Mouse (Mus musculus) MEL (cell line): ENCODE data around the gene Slc5a1. TPM values are rescaled to one million over a fixed set of nuclear protein-coding genes. Genes with fewer than 3 reads are reported as not detected.

Experiments used
- DNase-seq: peaks from one replicate; pipeline ENCODE4 v3.0.0; 2011; ENCODE audit warnings: low read depth, low spot score
- H3K27ac ChIP-seq: 2 replicates; pipeline ENCODE4 v1.5.1; 2012; ENCODE audit warnings: low read depth, mild to moderate bottlenecking, control low read depth, low read length, moderate library complexity; ENCODE audit not compliant: control insufficient read depth
- H3K27me3 ChIP-seq, 2 experiments: fragments of 150-350 bp in 1 of 2; sonication (generic) in 1 of 2; 2 replicates each; pipeline ENCODE4 v1.6.1; 2012; ENCODE audit warnings: low read length in 2 of 2, mild to moderate bottlenecking in 2 of 2, improper control_type of control experiment in 1 of 2, moderate library complexity in 1 of 2; ENCODE audit not compliant: insufficient read depth in 2 of 2, control insufficient read depth in 1 of 2
- H3K36me3 ChIP-seq, 2 experiments: 2 replicates each; pipeline ENCODE4 v1.6.1; 2012 to 2014; ENCODE audit warnings: low read length in 2 of 2, improper control_type of control experiment in 1 of 2, inconsistent platforms in 1 of 2, mild to moderate bottlenecking in 1 of 2; ENCODE audit not compliant: insufficient read depth in 2 of 2, control insufficient read depth in 1 of 2
- H3K4me1 ChIP-seq, 2 experiments: fragments of 150-350 bp in 1 of 2; sonication (generic) in 1 of 2; 2 replicates each; pipeline ENCODE4 v1.6.1; 2012; ENCODE audit warnings: low read length in 2 of 2, improper control_type of control experiment in 1 of 2, mild to moderate bottlenecking in 1 of 2; ENCODE audit not compliant: insufficient read depth in 2 of 2, control insufficient read depth in 1 of 2
- H3K4me3 ChIP-seq, 2 experiments: fragments of 150-350 bp in 1 of 2; sonication (generic) in 1 of 2; 2 replicates each; pipeline ENCODE4 v1.5.1; 2012; ENCODE audit warnings: low read depth in 2 of 2, low read length in 2 of 2, mild to moderate bottlenecking in 2 of 2, moderate library complexity in 2 of 2, control low read depth in 1 of 2, improper control_type of control experiment in 1 of 2; ENCODE audit not compliant: control insufficient read depth in 1 of 2, insufficient read depth in 1 of 2
- H3K79me2 ChIP-seq: 2 replicates; pipeline ENCODE4 v1.6.1; 2012; ENCODE audit warnings: mild to moderate bottlenecking, low read length, moderate library complexity; ENCODE audit not compliant: control insufficient read depth, poor library complexity, insufficient read depth
- H3K9ac ChIP-seq: 2 replicates; pipeline ENCODE4 v1.6.1; 2012; ENCODE audit warnings: low read depth, mild to moderate bottlenecking, control low read depth, low read length, moderate library complexity; ENCODE audit not compliant: control insufficient read depth, poor library complexity, severe bottlenecking
- H3K9me3 ChIP-seq: fragments of 150-350 bp; sonication (generic); replicated peaks from 2 replicates; pipeline ENCODE4 v1.6.1; 2012; ENCODE audit warnings: mild to moderate bottlenecking, low read length, improper control_type of control experiment, moderate library complexity; ENCODE audit not compliant: insufficient read depth
- ELF1 ChIP-seq: IDR thresholded peaks from 2 replicates; pipeline ENCODE4 v1.6.1; 2014; ENCODE audit warnings: low read depth, mild to moderate bottlenecking, inconsistent platforms, low read length, improper control_type of control experiment, moderate library complexity
- EP300 ChIP-seq, 2 experiments: IDR thresholded peaks; 2 replicates each; pipeline ENCODE4 v1.6.1; 2011; ENCODE audit warnings: improper control_type of control experiment in 2 of 2, low read length in 2 of 2, low read depth in 1 of 2, mild to moderate bottlenecking in 1 of 2
- GATA1 ChIP-seq: IDR thresholded peaks from 2 replicates; pipeline ENCODE4 v1.6.1; 2011; ENCODE audit warnings: low read depth, low read length, improper control_type of control experiment
- HCFC1 ChIP-seq: IDR thresholded peaks from 2 replicates; pipeline ENCODE4 v1.6.1; 2012; ENCODE audit warnings: low read depth, mild to moderate bottlenecking, inconsistent platforms, low read length, improper control_type of control experiment, moderate library complexity
- JUND ChIP-seq: IDR thresholded peaks from 2 replicates; pipeline ENCODE4 v1.6.1; 2011; ENCODE audit warnings: low read depth, mild to moderate bottlenecking, improper control_type of control experiment, low read length
- KAT2A ChIP-seq: conservative IDR thresholded peaks from 2 replicates; pipeline ENCODE4 v1.6.1; 2012; ENCODE audit warnings: low read depth, low read length, improper control_type of control experiment, inconsistent platforms
- MAZ ChIP-seq: IDR thresholded peaks from 2 replicates; pipeline ENCODE4 v1.6.1; 2012; ENCODE audit warnings: low read depth, mild to moderate bottlenecking, inconsistent platforms, low read length, improper control_type of control experiment
- MXI1 ChIP-seq: IDR thresholded peaks from 2 replicates; pipeline ENCODE4 v1.6.1; 2011; ENCODE audit warnings: mild to moderate bottlenecking, low read depth, low read length, improper control_type of control experiment
- NELFE ChIP-seq: IDR thresholded peaks from 2 replicates; pipeline ENCODE4 v1.6.1; 2011; ENCODE audit warnings: low read depth, low read length, improper control_type of control experiment
- POLR2A ChIP-seq, 2 experiments: IDR thresholded peaks; 2 replicates each; pipeline ENCODE4 v1.6.1; 2011 to 2012; ENCODE audit warnings: low read length in 2 of 2, mild to moderate bottlenecking in 2 of 2, control low read depth in 1 of 2, improper control_type of control experiment in 1 of 2, low read depth in 1 of 2, moderate library complexity in 1 of 2; ENCODE audit not compliant: control insufficient read depth in 1 of 2, insufficient read depth in 1 of 2, poor library complexity in 1 of 2
- POLR2AphosphoS2 ChIP-seq: IDR thresholded peaks from 2 replicates; pipeline ENCODE4 v1.6.1; 2011; ENCODE audit warnings: low read length, improper control_type of control experiment
- POLR2AphosphoS5 ChIP-seq: IDR thresholded peaks from 2 replicates; pipeline ENCODE4 v1.6.1; 2012; ENCODE audit warnings: low read depth, borderline replicate concordance, mild to moderate bottlenecking, inconsistent platforms, low read length, moderate library complexity, mixed read lengths
- SIN3A ChIP-seq: IDR thresholded peaks from 2 replicates; pipeline ENCODE4 v1.6.1; 2012; ENCODE audit warnings: low read length, improper control_type of control experiment, inconsistent platforms
- TAL1 ChIP-seq: IDR thresholded peaks from 2 replicates; pipeline ENCODE4 v1.6.1; 2012; ENCODE audit warnings: mild to moderate bottlenecking, inconsistent platforms, low read length, moderate library complexity, mixed read lengths
- TBP ChIP-seq: IDR thresholded peaks from 2 replicates; pipeline ENCODE4 v1.8.0; 2011; ENCODE audit warnings: low read depth, low read length, improper control_type of control experiment
- USF1 ChIP-seq: IDR thresholded peaks from 2 replicates; pipeline ENCODE4 v1.6.1; 2014; ENCODE audit warnings: low read depth, mild to moderate bottlenecking, inconsistent platforms, low read length, improper control_type of control experiment, moderate library complexity
- ZC3H11A ChIP-seq: IDR thresholded peaks from 2 replicates; pipeline ENCODE4 v1.6.1; 2012; ENCODE audit warnings: low read depth, mild to moderate bottlenecking, inconsistent platforms, low read length, improper control_type of control experiment
- ZKSCAN1 ChIP-seq: IDR thresholded peaks from 2 replicates; pipeline ENCODE4 v1.6.1; 2012; ENCODE audit warnings: low read depth, mild to moderate bottlenecking, inconsistent platforms, low read length, improper control_type of control experiment, moderate library complexity
- ZMIZ1 ChIP-seq: IDR thresholded peaks from 2 replicates; pipeline ENCODE4 v1.6.1; 2012; ENCODE audit warnings: low read depth, mild to moderate bottlenecking, inconsistent platforms, low read length, improper control_type of control experiment, moderate library complexity
- ZNF384 ChIP-seq: IDR thresholded peaks from 2 replicates; pipeline ENCODE4 v1.6.1; 2012; ENCODE audit warnings: low read depth, mild to moderate bottlenecking, inconsistent platforms, low read length, improper control_type of control experiment
- polyA plus RNA-seq, 2 experiments: library from polyadenylated mRNA; stranded (reverse) in 1 of 2; unstranded in 1 of 2; fragments of >175 nt in 1 of 2; fragments of >200 nt in 1 of 2; gene quantifications; 2 replicates each; pipeline versions ENCODE4 v1.2.1 to v1.2.4; 2012; ENCODE audit warnings: low replicate concordance in 2 of 2, low read depth in 1 of 2; ENCODE audit not compliant: insufficient read length in 2 of 2, insufficient read depth in 1 of 2, missing spikeins in 1 of 2
- total RNA-seq: library from RNA; depleted of rRNA; stranded (reverse); fragments of 300-350 nt; gene quantifications from 2 replicates; pipeline ENCODE4 v1.2.3, GENCODE M21; 2012

Gene Slc5a1
- total and polyA plus RNA-seq, 3 experiments = not detected

- TF ChIP-seq SIN3A (peak; percentile 40; the same call in 1 of the 2 replicates), POLR2AphosphoS2 (no peak), POLR2AphosphoS5 (no peak), ZKSCAN1 (no peak), MAZ (no peak), MXI1 (peak; percentile 54; the same call in 1 of the 2 replicates), ELF1 (no peak), EP300 (IDR thresholded peaks at IDR 0.05; ENCODE audit: low read depth in 1 of 2, low read length in 2 of 2) (peak; percentile 70 to 91), NELFE (no peak), TBP (no peak), GATA1 (peak; percentile 78), ZC3H11A (no peak), JUND (no peak), TAL1 (0 out of 2 replicates have a peak, but pooled peaks have one; percentile 17), HCFC1 (no peak), USF1 (no peak), POLR2A (IDR thresholded peaks at IDR 0.05; ENCODE audit: control insufficient read depth in 1 of 2, insufficient read depth in 1 of 2, low read depth in 1 of 2, low read length in 2 of 2, poor library complexity in 1 of 2) (no peak), ZNF384 (no peak)
These were observed 104.7 kb downstream of the Slc5a1 start (continued) for GRCm38 (mm10) chr5:33208533-33209245.

- TF ChIP-seq USF1 (no peak), KAT2A (no peak), ZMIZ1 (no peak), POLR2AphosphoS5 (no peak)
- TF ChIP-seq, all 39 proteins: peak for 0
These were observed 106.5 kb downstream of the Slc5a1 start for GRCm38 (mm10) chr5:33210515-33210914.

More at GRCm38 (mm10) chr5:33210515-33210914, 106.5 kb downstream of the Slc5a1 start:
- H3K27ac ChIP-seq = no peak overlapping the region
- H3K36me3 ChIP-seq = peaks cover 0 to 10% of the 10 kb centered on the region in 2 experiments; a peak in 2 of 4 replicates
- no peaks in the 10 kb centered on the region for H3K79me2 ChIP-seq
- H3K27me3 ChIP-seq = no peaks in the 10 kb centered on the region
- peaks cover 14 to 24% of the 10 kb centered on the region in 2 experiments; a peak in 3 of 4 replicates for H3K4me1 ChIP-seq
- no peaks in the 10 kb centered on the region for H3K9me3 ChIP-seq
- H3K4me3 ChIP-seq = no peak overlapping the region
- no peak for DNase-seq
- H3K9ac ChIP-seq = no peak overlapping the region
